Mouse (Mus musculus) hindbrain, embryonic 16.5 days (tissue): Measurements from ENCODE around the gene Slc9a8. TPM values are rescaled to one million over a fixed set of nuclear protein-coding genes. Genes with fewer than 3 reads are reported as not detected.
A peak's percentile ranks its signal among the peaks of the same experiment; 100 is the strongest.

ENCODE experiments used
- ATAC-seq: fragments of 200-750 bp; cut with Nextera tagmentation; 2 replicates; pipeline ENCODE4 v1.8.0; 2017; ENCODE audit warnings: moderate TSS enrichment, moderate library complexity
- H3K27ac ChIP-seq: fragments of 300-500 bp; sonication (generic); 2 replicates; pipeline ENCODE4 v1.5.1; 2014; ENCODE audit warnings: low read depth, mild to moderate bottlenecking, control low read depth, low read length, moderate library complexity
- H3K27me3 ChIP-seq: fragments of 300-500 bp; sonication (generic); replicated peaks from 2 replicates; pipeline ENCODE4 v1.6.1; 2014; ENCODE audit warnings: low read length; ENCODE audit not compliant: control insufficient read depth, insufficient read depth
- H3K36me3 ChIP-seq: fragments of 300-500 bp; sonication (generic); 2 replicates; pipeline ENCODE4 v1.6.1; 2014; ENCODE audit warnings: mild to moderate bottlenecking, low read length, moderate library complexity, mixed read lengths; ENCODE audit not compliant: control insufficient read depth, insufficient read depth
- H3K4me1 ChIP-seq: fragments of 300-500 bp; sonication (generic); 2 replicates; pipeline ENCODE4 v1.6.1; 2014; ENCODE audit warnings: low read depth, low read length; ENCODE audit not compliant: control insufficient read depth, insufficient read depth
- H3K4me2 ChIP-seq: fragments of 300-500 bp; sonication (generic); 2 replicates; pipeline ENCODE4 v1.6.1; 2014; ENCODE audit warnings: mild to moderate bottlenecking, low read length, control low read depth, moderate library complexity
- H3K4me3 ChIP-seq: fragments of 300-500 bp; sonication (generic); 2 replicates; pipeline ENCODE4 v1.5.1; 2014; ENCODE audit warnings: mild to moderate bottlenecking, low read length, control low read depth, moderate library complexity
- H3K9ac ChIP-seq: fragments of 300-500 bp; sonication (generic); 2 replicates; pipeline ENCODE4 v1.6.1; 2014; ENCODE audit warnings: low read depth, mild to moderate bottlenecking, control low read depth, low read length, moderate library complexity
- H3K9me3 ChIP-seq: fragments of 300-500 bp; sonication (generic); 2 replicates; pipeline ENCODE4 v1.6.1; 2014; ENCODE audit warnings: mild to moderate bottlenecking, low read length, moderate library complexity; ENCODE audit not compliant: control insufficient read depth
- WGBS: fragments of 180-500 bp; shearing (Covaris S2); extraction: QIAGEN DNeasy Blood & Tissue Kit; methylation state at CpG from one replicate; pipeline ENCODE4 v1.1.7; 2014; 5-methylcytosine and 5-hydroxymethylcytosine counted together
- polyA plus RNA-seq: library from polyadenylated mRNA; unstranded; fragments of >200 nt; fragmentation: Nextera tagmentation; extraction: Ambion mirVana; gene quantifications from 2 replicates; pipeline ENCODE4 v1.2.1, GENCODE M21; 2015

The Slc9a8 gene
- polyA plus RNA-seq, 1 experiment from 2014 or later = 18.7 TPM

- Histone ChIP-seq H3K27me3 (no peaks in the 10 kb centered on the region), H3K4me2 (no peak overlapping the region), H3K9ac (no peak overlapping the region), H3K27ac (no peak overlapping the region), H3K36me3 (peaks cover 14% of the 10 kb centered on the region), H3K4me3 (no peak overlapping the region), H3K9me3 (no peaks in the 10 kb centered on the region), H3K4me1 (no peaks in the 10 kb centered on the region)
- WGBS = 77% methylated on average over 5 of the region's 5 CpGs
- ATAC-seq = no peak
Observed at GRCm38 (mm10) chr2:167467214-167467613, 45.7 kb downstream of the Slc9a8 start.

- no peak overlapping the region for H3K4me2 ChIP-seq
Observed at GRCm38 (mm10) chr2:167468444-167468843, 46.9 kb downstream of the Slc9a8 start.

GRCm38 (mm10) chr2:167470611-167471010 is 49.1 kb downstream of the Slc9a8 start:
- Histone ChIP-seq H3K27me3 (no peaks in the 10 kb centered on the region), H3K4me1 (peaks cover 3% of the 10 kb centered on the region), H3K4me3 (no peak overlapping the region), H3K36me3 (peaks cover 25% of the 10 kb centered on the region), H3K9me3 (no peaks in the 10 kb centered on the region), H3K27ac (no peak overlapping the region), H3K9ac (no peak overlapping the region), H3K4me2 (no peak overlapping the region)
- 98% methylated on average over 3 of the region's 3 CpGs for WGBS
- no peak for ATAC-seq

More at GRCm38 (mm10) chr2:167468444-167468843, 46.9 kb downstream of the Slc9a8 start:
- WGBS = 85% methylated on average over 6 of the region's 6 CpGs
- Histone ChIP-seq H3K9me3 (no peaks in the 10 kb centered on the region), H3K4me3 (no peak overlapping the region), H3K36me3 (peaks cover 17% of the 10 kb centered on the region), H3K9ac (no peak overlapping the region), H3K27ac (no peak overlapping the region), H3K4me1 (no peaks in the 10 kb centered on the region), H3K27me3 (no peaks in the 10 kb centered on the region)
- no peak for ATAC-seq

GRCm38 (mm10) chr2:167471585-167471984 is 50.1 kb downstream of the Slc9a8 start:
- no peak for ATAC-seq
- no peak overlapping the region for H3K27ac ChIP-seq
- no peak overlapping the region for H3K9ac ChIP-seq
- no peak overlapping the region for H3K4me3 ChIP-seq
- WGBS = 89% methylated on average over 6 of the region's 6 CpGs
- no peaks in the 10 kb centered on the region for H3K9me3 ChIP-seq
- no peak overlapping the region for H3K4me2 ChIP-seq
- H3K4me1 ChIP-seq = peaks cover 13% of the 10 kb centered on the region
- no peaks in the 10 kb centered on the region for H3K27me3 ChIP-seq
- H3K36me3 ChIP-seq = peaks cover 17% of the 10 kb centered on the region

- H3K9me3 ChIP-seq = no peaks in the 10 kb centered on the region
- 90% methylated on average over 6 of the region's 6 CpGs for WGBS
- no peak overlapping the region for H3K27ac ChIP-seq
- no peaks in the 10 kb centered on the region for H3K27me3 ChIP-seq
- H3K4me1 ChIP-seq = peaks cover 19% of the 10 kb centered on the region
- H3K36me3 ChIP-seq = peaks cover 17% of the 10 kb centered on the region
- no peak overlapping the region for H3K4me3 ChIP-seq
- no peak overlapping the region for H3K4me2 ChIP-seq
- ATAC-seq = no peak
- no peak overlapping the region for H3K9ac ChIP-seq
Observed at GRCm38 (mm10) chr2:167474218-167474617, 52.7 kb downstream of the Slc9a8 start.

- WGBS = 78% methylated on average over 5 of the region's 5 CpGs
- H3K9ac ChIP-seq = peak overlapping the region; percentile 39
- no peak overlapping the region for H3K4me3 ChIP-seq
- H3K27ac ChIP-seq = peak overlapping the region; percentile 83
- H3K4me2 ChIP-seq = no peak overlapping the region
- no peaks in the 10 kb centered on the region for H3K9me3 ChIP-seq
- no peak for ATAC-seq
- peaks cover 19% of the 10 kb centered on the region for H3K4me1 ChIP-seq
- no peaks in the 10 kb centered on the region for H3K27me3 ChIP-seq
- H3K36me3 ChIP-seq = peaks cover 16% of the 10 kb centered on the region
Observed at GRCm38 (mm10) chr2:167475596-167475995, 54.1 kb downstream of the Slc9a8 start.

GRCm38 (mm10) chr2:167476200-167476688 is 54.7 kb downstream of the Slc9a8 start:
- Histone ChIP-seq H3K4me3 (no peak overlapping the region), H3K9me3 (no peaks in the 10 kb centered on the region), H3K9ac (peak overlapping the region; percentile 39), H3K27ac (peak overlapping the region; percentile 83), H3K27me3 (no peaks in the 10 kb centered on the region), H3K4me2 (no peak overlapping the region), H3K4me1 (peaks cover 19% of the 10 kb centered on the region), H3K36me3 (peaks cover 15% of the 10 kb centered on the region)
- WGBS = 6% methylated on average over 7 of the region's 7 CpGs
- ATAC-seq = peak; percentile 87

- no peak overlapping the region for H3K4me3 ChIP-seq
- WGBS = 66% methylated on average over 4 of the region's 4 CpGs
- no peaks in the 10 kb centered on the region for H3K27me3 ChIP-seq
- peak; percentile 8; the same call in 1 of the 2 replicates for ATAC-seq
- H3K36me3 ChIP-seq = peaks cover 15% of the 10 kb centered on the region
- no peak overlapping the region for H3K9ac ChIP-seq
- no peaks in the 10 kb centered on the region for H3K9me3 ChIP-seq
- no peak overlapping the region for H3K4me2 ChIP-seq
- H3K4me1 ChIP-seq = peaks cover 19% of the 10 kb centered on the region
- peak overlapping the region; percentile 83 for H3K27ac ChIP-seq
Observed at GRCm38 (mm10) chr2:167476762-167477161, 55.2 kb downstream of the Slc9a8 start.

- 53% methylated on average over 2 of the region's 2 CpGs for WGBS
- no peak overlapping the region for H3K27ac ChIP-seq
- no peaks in the 10 kb centered on the region for H3K27me3 ChIP-seq
Observed at GRCm38 (mm10) chr2:167478128-167478527, 56.6 kb downstream of the Slc9a8 start.

GRCm38 (mm10) chr2:167479501-167479900 is 58.0 kb downstream of the Slc9a8 start:
- Histone ChIP-seq H3K36me3 (peaks cover 20% of the 10 kb centered on the region), H3K27ac (no peak overlapping the region), H3K9me3 (no peaks in the 10 kb centered on the region), H3K9ac (no peak overlapping the region), H3K27me3 (no peaks in the 10 kb centered on the region), H3K4me1 (peaks cover 22% of the 10 kb centered on the region), H3K4me2 (no peak overlapping the region), H3K4me3 (no peak overlapping the region)
- ATAC-seq = no peak
- WGBS = 95% methylated on average over 1 of the region's 1 CpGs

More at GRCm38 (mm10) chr2:167478128-167478527, 56.6 kb downstream of the Slc9a8 start:
- Histone ChIP-seq H3K36me3 (peaks cover 20% of the 10 kb centered on the region), H3K9ac (no peak overlapping the region), H3K4me3 (no peak overlapping the region), H3K9me3 (no peaks in the 10 kb centered on the region), H3K4me2 (no peak overlapping the region), H3K4me1 (peaks cover 19% of the 10 kb centered on the region)
- ATAC-seq = no peak
